Mouse (Mus musculus): ENCODE measurements around the gene Hist1h2ab. TPM values are rescaled to one million over a fixed set of nuclear protein-coding genes. Genes with fewer than 3 reads are reported as not detected.
A peak's percentile ranks its signal among the peaks of the same experiment; 100 is the strongest.
"Not testable (repeated sequence)": the region's sequence is repeated elsewhere in the genome, so short reads cannot be mapped to it uniquely, and the experiment has no call there.

Hist1h2ab gene
- polyA plus RNA-seq (2014; fragmentation: Nextera tagmentation; extraction: Ambion mirVana), result 63.8 and 65.5 TPM in 2 replicates

DNA sequence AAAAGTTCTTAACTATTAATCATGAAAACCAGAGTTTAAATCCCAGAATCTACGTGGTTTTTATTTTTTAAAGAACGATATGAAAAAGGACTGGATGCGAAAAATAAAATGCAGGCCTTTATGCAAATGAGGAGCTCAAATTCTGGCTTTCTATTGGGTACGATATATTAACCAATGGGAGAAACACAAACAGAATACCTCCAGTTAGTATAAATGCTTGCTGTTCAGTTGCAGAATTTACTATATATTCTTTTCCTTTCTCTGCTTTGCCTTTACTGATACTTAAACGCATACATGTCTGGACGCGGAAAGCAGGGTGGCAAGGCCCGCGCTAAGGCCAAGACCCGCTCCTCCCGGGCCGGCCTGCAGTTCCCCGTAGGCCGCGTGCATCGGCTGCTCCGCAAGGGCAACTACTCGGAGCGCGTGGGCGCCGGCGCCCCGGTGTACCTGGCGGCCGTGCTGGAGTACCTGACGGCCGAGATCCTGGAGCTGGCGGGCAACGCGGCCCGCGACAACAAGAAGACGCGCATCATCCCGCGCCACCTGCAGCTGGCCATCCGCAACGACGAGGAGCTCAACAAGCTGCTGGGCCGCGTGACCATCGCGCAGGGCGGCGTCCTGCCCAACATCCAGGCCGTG, at the start of gene Hist1h2ab:
Gene Hist1h2ab (plus strand): TSS at position 288 of the 639 bp plus-strand sequence.
- peak within 1 kb of the TSS; percentile 68 for H3K9ac ChIP-seq (ENCODE audit: low read length)
- H3K4me1 ChIP-seq (ENCODE audit: control insufficient read depth, insufficient read depth, low read length); H3K27me3 ChIP-seq (ENCODE audit: control insufficient read depth, insufficient read depth, low read length); H3K9me3 ChIP-seq (ENCODE audit: control insufficient read depth, low read length); H3K36me3 ChIP-seq (ENCODE audit: control insufficient read depth, insufficient read depth, low read length): not testable (repeated sequence)
- ATAC-seq (ENCODE audit: insufficient number of reproducible peaks, low FRiP score, low TSS enrichment, low read depth), result peak; percentile 50; the same call in 1 of the 2 replicates
- peak within 1 kb of the TSS; percentile 96 for H3K27ac ChIP-seq (replicated peaks; ENCODE audit: low read depth, low read length)
- peak; percentile 84 for DNase-seq (ENCODE audit: low spot score)
- peak within 1 kb of the TSS; percentile 57 for H3K4me2 ChIP-seq (ENCODE audit: low read depth, severe bottlenecking)
- peak within 1 kb of the TSS; percentile 38 for H3K4me3 ChIP-seq (ENCODE audit: low read depth, low read length)
- WGBS, result 3% methylated on average over 26 of the region's 47 CpGs

GRCm38 (mm10) chr13:23702220-23702619, 48.7 kb upstream of the Hist1h2ab start:
- Histone ChIP-seq H3K36me3 (ENCODE audit: control insufficient read depth, insufficient read depth, low read length) (no peaks in the 10 kb centered on the region), H3K4me1 (ENCODE audit: control insufficient read depth, insufficient read depth, low read length) (no peaks in the 10 kb centered on the region), H3K9me3 (ENCODE audit: control insufficient read depth, low read length) (no peaks in the 10 kb centered on the region), H3K9ac (ENCODE audit: low read length) (no peak overlapping the region), H3K27ac (replicated peaks; ENCODE audit: low read depth, low read length) (no peak overlapping the region), H3K27me3 (ENCODE audit: control insufficient read depth, insufficient read depth, low read length) (no peaks in the 10 kb centered on the region), H3K4me3 (ENCODE audit: low read depth, low read length) (no peak overlapping the region), H3K4me2 (ENCODE audit: low read depth, severe bottlenecking) (no peak overlapping the region)
- 83% methylated on average over 4 of the region's 4 CpGs for WGBS
- DNase-seq (ENCODE audit: low spot score) (peak; percentile 13), ATAC-seq (ENCODE audit: insufficient number of reproducible peaks, low FRiP score, low TSS enrichment, low read depth) (no peak)

DNA sequence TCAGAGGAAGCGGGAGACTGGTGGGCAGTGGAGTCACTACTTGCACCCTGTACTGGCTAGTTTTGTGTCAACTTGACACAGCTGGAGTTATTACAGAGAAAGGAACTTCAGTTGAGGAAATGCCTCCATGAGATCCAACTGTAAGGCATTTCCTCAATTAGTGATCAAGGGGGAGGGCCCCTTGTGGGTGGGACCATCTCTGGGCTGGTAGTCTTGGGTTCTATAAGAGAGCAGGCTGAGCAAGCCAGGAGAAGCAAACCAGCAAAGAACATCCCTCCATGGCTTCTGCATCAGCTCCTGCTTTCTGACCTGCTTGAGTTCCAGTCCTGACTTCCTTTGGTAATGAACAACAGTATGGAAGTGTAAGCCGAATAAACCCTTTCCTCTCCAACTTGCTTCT, 48.1 kb upstream of the Hist1h2ab start:
- H3K27ac ChIP-seq (replicated peaks; ENCODE audit: low read depth, low read length); H3K9ac ChIP-seq (ENCODE audit: low read length); H3K4me3 ChIP-seq (ENCODE audit: low read depth, low read length); DNase-seq (ENCODE audit: low spot score); H3K9me3 ChIP-seq (ENCODE audit: control insufficient read depth, low read length); H3K4me1 ChIP-seq (ENCODE audit: control insufficient read depth, insufficient read depth, low read length); H3K4me2 ChIP-seq (ENCODE audit: low read depth, severe bottlenecking); H3K36me3 ChIP-seq (ENCODE audit: control insufficient read depth, insufficient read depth, low read length); H3K27me3 ChIP-seq (ENCODE audit: control insufficient read depth, insufficient read depth, low read length); ATAC-seq (ENCODE audit: insufficient number of reproducible peaks, low FRiP score, low TSS enrichment, low read depth): not testable (repeated sequence)
- WGBS, result 93% methylated on average over 2 of the region's 2 CpGs

- Histone ChIP-seq H3K36me3 (ENCODE audit: control insufficient read depth, insufficient read depth, low read length) (no peaks in the 10 kb centered on the region), H3K27me3 (ENCODE audit: control insufficient read depth, insufficient read depth, low read length) (no peaks in the 10 kb centered on the region), H3K27ac (replicated peaks; ENCODE audit: low read depth, low read length) (no peak overlapping the region)
Measured at GRCm38 (mm10) chr13:23705751-23706356, 45.1 kb upstream of the Hist1h2ab start.

DNA sequence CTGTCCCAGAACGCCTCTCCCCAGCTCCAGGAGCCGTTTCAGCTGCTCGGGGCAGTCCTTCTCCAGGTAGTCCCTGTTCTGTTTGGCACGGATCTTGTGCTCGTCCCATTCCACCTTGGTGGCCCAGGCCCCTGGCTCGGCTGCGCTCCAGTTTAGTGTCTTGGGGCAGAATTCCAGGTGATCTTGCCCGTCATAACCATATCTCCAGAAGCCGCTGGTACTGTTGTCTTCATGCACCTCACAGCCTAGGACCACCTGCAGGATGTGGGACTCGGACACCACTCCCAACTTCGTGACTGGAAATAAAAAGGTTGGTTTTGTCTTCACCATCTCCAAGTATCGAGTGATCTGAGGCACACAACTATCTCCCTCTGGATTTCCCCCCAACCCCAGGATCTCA, 44.2 kb upstream of the Hist1h2ab start:
- no peak for ATAC-seq (ENCODE audit: insufficient number of reproducible peaks, low FRiP score, low TSS enrichment, low read depth)
- DNase-seq (ENCODE audit: low spot score), result peak; percentile 18
- Histone ChIP-seq H3K27ac (replicated peaks; ENCODE audit: low read depth, low read length) (no peak overlapping the region), H3K9ac (ENCODE audit: low read length) (no peak overlapping the region), H3K27me3 (ENCODE audit: control insufficient read depth, insufficient read depth, low read length) (no peaks in the 10 kb centered on the region), H3K4me1 (ENCODE audit: control insufficient read depth, insufficient read depth, low read length) (peaks cover 16% of the 10 kb centered on the region), H3K4me3 (ENCODE audit: low read depth, low read length) (no peak overlapping the region), H3K4me2 (ENCODE audit: low read depth, severe bottlenecking) (no peak overlapping the region), H3K9me3 (ENCODE audit: control insufficient read depth, low read length) (no peaks in the 10 kb centered on the region), H3K36me3 (ENCODE audit: control insufficient read depth, insufficient read depth, low read length) (no peaks in the 10 kb centered on the region)
- WGBS, result 91% methylated on average over 12 of the region's 12 CpGs

More at GRCm38 (mm10) chr13:23705751-23706356, 45.1 kb upstream of the Hist1h2ab start:
- no peak overlapping the region for H3K9ac ChIP-seq (ENCODE audit: low read length)
- 94% methylated on average over 7 of the region's 7 CpGs for WGBS
- no peak overlapping the region for H3K4me3 ChIP-seq (ENCODE audit: low read depth, low read length)
- ATAC-seq (ENCODE audit: insufficient number of reproducible peaks, low FRiP score, low TSS enrichment, low read depth), result no peak
- peak; percentile 17 for DNase-seq (ENCODE audit: low spot score)
- no peak overlapping the region for H3K4me2 ChIP-seq (ENCODE audit: low read depth, severe bottlenecking)
- peaks cover 16% of the 10 kb centered on the region for H3K4me1 ChIP-seq (ENCODE audit: control insufficient read depth, insufficient read depth, low read length)
- H3K9me3 ChIP-seq (ENCODE audit: control insufficient read depth, low read length), result no peaks in the 10 kb centered on the region

DNA sequence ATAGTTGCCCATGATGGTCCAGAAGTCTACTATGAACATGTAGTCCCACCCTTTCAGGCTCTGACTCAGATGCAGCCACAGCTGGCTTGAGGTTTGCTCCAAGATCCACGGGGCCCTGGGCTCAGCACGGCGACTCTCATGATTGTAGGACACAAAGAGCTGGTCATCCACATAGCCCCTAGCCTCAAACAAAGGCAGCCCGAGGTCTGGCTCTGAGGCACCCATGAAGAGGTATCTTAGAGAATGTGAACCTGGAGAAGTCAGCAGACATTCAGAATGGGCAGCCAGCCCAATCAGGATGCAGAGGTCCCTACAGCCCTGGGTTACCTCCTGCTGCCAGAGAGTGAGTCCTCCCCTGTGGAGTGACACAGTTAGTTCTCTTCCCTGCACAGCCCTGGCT, 42.9 kb upstream of the Hist1h2ab start:
- no peak overlapping the region for H3K27ac ChIP-seq (replicated peaks; ENCODE audit: low read depth, low read length)
- H3K9ac ChIP-seq (ENCODE audit: low read length), result no peak overlapping the region
- H3K4me2 ChIP-seq (ENCODE audit: low read depth, severe bottlenecking), result no peak overlapping the region
- DNase-seq (ENCODE audit: low spot score) (peak; percentile 20), ATAC-seq (ENCODE audit: insufficient number of reproducible peaks, low FRiP score, low TSS enrichment, low read depth) (0 out of 2 replicates have a peak, but pooled peaks have one; percentile 51)
- 89% methylated on average over 4 of the region's 4 CpGs for WGBS
- H3K9me3 ChIP-seq (ENCODE audit: control insufficient read depth, low read length), result no peaks in the 10 kb centered on the region
- peaks cover 16% of the 10 kb centered on the region for H3K4me1 ChIP-seq (ENCODE audit: control insufficient read depth, insufficient read depth, low read length)
- H3K4me3 ChIP-seq (ENCODE audit: low read depth, low read length), result no peak overlapping the region
- no peaks in the 10 kb centered on the region for H3K27me3 ChIP-seq (ENCODE audit: control insufficient read depth, insufficient read depth, low read length)
- H3K36me3 ChIP-seq (ENCODE audit: control insufficient read depth, insufficient read depth, low read length), result no peaks in the 10 kb centered on the region

DNA sequence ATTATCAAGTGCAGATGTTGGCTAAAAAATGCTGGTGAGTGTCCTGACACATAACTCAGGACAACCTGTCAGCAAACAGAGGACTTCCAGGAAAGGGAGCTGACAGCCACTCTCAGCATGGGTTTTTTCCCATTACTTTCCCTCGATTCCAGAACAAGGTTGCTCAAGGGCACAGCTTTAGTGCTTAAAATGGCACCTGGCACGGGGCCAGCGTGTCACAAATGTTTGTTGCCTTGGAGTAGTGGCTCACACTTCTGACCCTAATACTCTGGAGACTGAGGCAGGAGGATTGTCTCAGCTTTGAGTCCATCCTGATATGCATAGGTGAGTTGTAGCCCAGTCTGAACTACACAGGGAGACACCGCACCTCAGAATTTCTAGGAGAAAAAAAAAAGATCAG, 42.3 kb upstream of the Hist1h2ab start:
- Histone ChIP-seq H3K27ac (replicated peaks; ENCODE audit: low read depth, low read length) (no peak overlapping the region), H3K4me3 (ENCODE audit: low read depth, low read length) (no peak overlapping the region), H3K4me2 (ENCODE audit: low read depth, severe bottlenecking) (no peak overlapping the region), H3K9me3 (ENCODE audit: control insufficient read depth, low read length) (no peaks in the 10 kb centered on the region), H3K36me3 (ENCODE audit: control insufficient read depth, insufficient read depth, low read length) (no peaks in the 10 kb centered on the region), H3K4me1 (ENCODE audit: control insufficient read depth, insufficient read depth, low read length) (peaks cover 16% of the 10 kb centered on the region), H3K27me3 (ENCODE audit: control insufficient read depth, insufficient read depth, low read length) (no peaks in the 10 kb centered on the region), H3K9ac (ENCODE audit: low read length) (no peak overlapping the region)
- DNase-seq (ENCODE audit: low spot score) (peak; percentile 22), ATAC-seq (ENCODE audit: insufficient number of reproducible peaks, low FRiP score, low TSS enrichment, low read depth) (no peak)
- WGBS, result 63% methylated on average over 4 of the region's 4 CpGs

DNA sequence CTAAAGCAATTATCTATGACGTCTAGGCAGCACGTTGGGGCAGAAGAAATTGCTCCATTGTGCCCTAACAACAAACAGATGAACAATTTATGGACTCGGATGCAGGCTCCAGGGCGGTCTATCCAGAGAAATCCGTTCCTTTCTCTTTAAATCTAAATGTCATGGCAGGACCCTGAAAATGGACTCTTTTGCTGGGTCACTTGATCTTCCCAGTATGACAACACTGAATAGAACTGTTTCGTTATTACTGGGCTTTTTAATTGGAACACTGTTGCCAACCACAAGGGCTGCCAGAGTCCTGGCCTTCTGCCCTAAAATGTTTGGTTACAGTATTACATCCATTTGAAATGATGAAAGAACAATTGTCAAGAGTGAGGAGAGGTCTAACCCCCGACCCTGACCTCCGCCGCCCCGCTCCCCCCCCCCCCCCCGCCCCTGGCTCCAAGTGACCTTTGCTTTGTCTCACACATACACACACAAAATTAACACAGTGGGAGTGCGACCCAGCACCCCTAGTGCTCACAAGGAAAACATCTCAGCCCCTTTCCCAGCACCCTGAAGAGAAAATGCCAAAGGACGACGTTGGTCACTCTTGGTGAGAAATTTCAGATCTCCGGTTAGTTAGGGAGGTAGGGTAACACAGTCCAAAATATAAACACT, 41.1 kb upstream of the Hist1h2ab start:
- Histone ChIP-seq H3K27me3 (ENCODE audit: control insufficient read depth, insufficient read depth, low read length) (no peaks in the 10 kb centered on the region), H3K4me1 (ENCODE audit: control insufficient read depth, insufficient read depth, low read length) (peaks cover 16% of the 10 kb centered on the region), H3K4me3 (ENCODE audit: low read depth, low read length) (peak overlapping the region; percentile 31), H3K36me3 (ENCODE audit: control insufficient read depth, insufficient read depth, low read length) (no peaks in the 10 kb centered on the region), H3K27ac (replicated peaks; ENCODE audit: low read depth, low read length) (no peak overlapping the region), H3K9ac (ENCODE audit: low read length) (peak overlapping the region; percentile 32; the same call in 1 of the 2 replicates), H3K4me2 (ENCODE audit: low read depth, severe bottlenecking) (peak overlapping the region; percentile 61), H3K9me3 (ENCODE audit: control insufficient read depth, low read length) (no peaks in the 10 kb centered on the region)
- peak; percentile 44; the same call in 1 of the 2 replicates for ATAC-seq (ENCODE audit: insufficient number of reproducible peaks, low FRiP score, low TSS enrichment, low read depth)
- 12% methylated on average over 15 of the region's 15 CpGs for WGBS
- no peak for DNase-seq (ENCODE audit: low spot score)

Measured in limb, embryonic 11.5 days (tissue).